Mouse (Mus musculus) MEL (cell line): ENCODE measurements around the gene Zbtb7a.

Experiments used
- CHD1 ChIP-seq: IDR thresholded peaks from 2 replicates; pipeline ENCODE4 v1.6.1; 2012; ENCODE audit warnings: low read depth, mild to moderate bottlenecking, inconsistent platforms, low read length, improper control_type of control experiment
- CHD2 ChIP-seq: IDR thresholded peaks from 2 replicates; pipeline ENCODE4 v1.6.1; 2011; ENCODE audit warnings: low read length, improper control_type of control experiment
- CTCF ChIP-seq, 3 experiments: IDR thresholded peaks in 2 of 3; conservative IDR thresholded peaks in 1 of 3; 2 replicates each; pipeline ENCODE4 v1.5.1; 2011 to 2012; ENCODE audit warnings: low read length in 3 of 3, low read depth in 2 of 3, mild to moderate bottlenecking in 2 of 3, improper control_type of control experiment in 1 of 3, inconsistent platforms in 1 of 3, mixed read lengths in 1 of 3, moderate library complexity in 1 of 3; ENCODE audit not compliant: control insufficient read depth in 1 of 3, insufficient read depth in 1 of 3, poor library complexity in 1 of 3, severe bottlenecking in 1 of 3
- GATA1 ChIP-seq: IDR thresholded peaks from 2 replicates; pipeline ENCODE4 v1.6.1; 2011; ENCODE audit warnings: low read depth, low read length, improper control_type of control experiment
- SIN3A ChIP-seq: IDR thresholded peaks from 2 replicates; pipeline ENCODE4 v1.6.1; 2012; ENCODE audit warnings: low read length, improper control_type of control experiment, inconsistent platforms
- TAL1 ChIP-seq: IDR thresholded peaks from 2 replicates; pipeline ENCODE4 v1.6.1; 2012; ENCODE audit warnings: mild to moderate bottlenecking, inconsistent platforms, low read length, moderate library complexity, mixed read lengths
- USF2 ChIP-seq, 2 experiments: IDR thresholded peaks; 2 replicates each; pipeline ENCODE4 v1.6.1; 2011 to 2012; ENCODE audit warnings: improper control_type of control experiment in 2 of 2, low read length in 2 of 2, borderline replicate concordance in 1 of 2, inconsistent platforms in 1 of 2, low read depth in 1 of 2, mild to moderate bottlenecking in 1 of 2; ENCODE audit not compliant: insufficient read depth in 1 of 2

DNA sequence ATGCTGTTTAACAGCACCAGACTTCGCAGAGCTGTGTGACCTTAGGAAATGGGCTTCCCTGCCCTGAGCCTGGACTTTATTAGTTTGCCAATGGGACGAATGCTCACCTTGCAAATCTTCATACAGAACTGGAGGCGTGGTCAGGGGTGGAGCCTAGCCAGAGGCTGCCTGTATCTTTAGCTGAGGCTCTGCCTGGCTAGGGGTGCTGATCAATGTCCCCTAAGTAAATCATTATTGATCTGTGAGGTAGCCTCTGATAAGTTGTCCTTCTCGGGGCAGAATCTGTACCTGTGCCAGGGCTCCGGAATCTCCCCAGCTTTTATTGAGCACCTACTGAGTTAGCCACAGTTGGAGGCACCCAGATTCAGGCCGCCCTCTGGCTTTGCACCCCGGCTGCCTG lies 44.4 kb upstream of the Zbtb7a start:
- TF ChIP-seq SIN3A (no peak), CTCF (IDR thresholded peaks at IDR 0.05 in 2 of 3, conservative IDR thresholded peaks at IDR 0.05 in 1 of 3; ENCODE audit: control insufficient read depth in 1 of 3, insufficient read depth in 1 of 3, low read depth in 2 of 3, low read length in 3 of 3, poor library complexity in 1 of 3, severe bottlenecking in 1 of 3) (no peak), CHD2 (no peak), USF2 (IDR thresholded peaks at IDR 0.05; ENCODE audit: borderline replicate concordance in 1 of 2, insufficient read depth in 1 of 2, low read depth in 1 of 2, low read length in 2 of 2) (no peak), CHD1 (no peak), GATA1 (no peak), TAL1 (no peak)
